Mouse (Mus musculus) CD4-positive naive resting alpha-beta T cell, adult 76 days (primary cell): ENCODE results near the gene Rmnd5a. TPM values are rescaled to one million over a fixed set of nuclear protein-coding genes. Genes with fewer than 3 reads are reported as not detected.

Source experiments
- total RNA-seq: library from RNA; stranded (reverse); gene quantifications from one replicate; pipeline ENCODE4 v1.2.4, GENCODE M21; 2023

Rmnd5a gene
- total RNA-seq: 71.4 TPM

DNA sequence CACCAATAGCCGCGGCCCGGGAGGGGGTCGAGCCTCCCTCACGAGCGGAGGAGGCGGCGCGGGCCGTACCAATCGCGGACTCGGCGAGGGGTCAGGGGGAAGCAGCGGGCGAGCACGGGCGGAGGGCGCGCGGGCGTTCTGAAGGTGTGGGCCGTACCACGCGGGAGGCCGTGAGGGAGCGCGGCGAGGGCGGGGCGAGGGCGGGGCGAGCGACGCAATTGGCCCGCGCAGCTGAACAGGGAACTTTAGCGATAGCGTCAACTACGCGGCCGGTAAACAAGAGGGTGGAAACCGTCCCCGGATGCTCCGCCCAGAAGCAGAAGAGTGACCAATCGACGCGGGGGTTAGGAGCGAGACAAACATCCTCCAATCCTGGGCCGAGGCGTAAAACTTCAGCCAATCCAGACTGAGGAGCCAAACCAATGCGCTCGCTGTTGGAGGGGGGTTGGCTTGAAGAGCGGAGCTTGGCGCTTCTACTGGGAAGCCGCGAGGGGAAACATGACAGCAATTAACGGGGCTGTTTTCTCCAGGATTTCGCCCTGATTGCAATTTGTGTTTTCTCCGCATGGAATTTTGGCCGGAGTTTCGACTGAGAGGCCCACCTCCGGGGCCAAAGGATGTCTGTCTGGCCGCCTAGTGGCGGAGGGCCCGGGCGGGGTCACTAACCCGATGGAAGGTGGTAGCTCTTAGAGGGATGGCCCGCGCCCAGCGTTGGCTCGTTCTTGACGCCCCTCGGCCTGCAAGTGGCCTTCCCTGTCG is at the start of gene Rmnd5a:
Gene Rmnd5a, minus strand, starts transcription at position 146 of the 759 bp plus-strand sequence.

DNA sequence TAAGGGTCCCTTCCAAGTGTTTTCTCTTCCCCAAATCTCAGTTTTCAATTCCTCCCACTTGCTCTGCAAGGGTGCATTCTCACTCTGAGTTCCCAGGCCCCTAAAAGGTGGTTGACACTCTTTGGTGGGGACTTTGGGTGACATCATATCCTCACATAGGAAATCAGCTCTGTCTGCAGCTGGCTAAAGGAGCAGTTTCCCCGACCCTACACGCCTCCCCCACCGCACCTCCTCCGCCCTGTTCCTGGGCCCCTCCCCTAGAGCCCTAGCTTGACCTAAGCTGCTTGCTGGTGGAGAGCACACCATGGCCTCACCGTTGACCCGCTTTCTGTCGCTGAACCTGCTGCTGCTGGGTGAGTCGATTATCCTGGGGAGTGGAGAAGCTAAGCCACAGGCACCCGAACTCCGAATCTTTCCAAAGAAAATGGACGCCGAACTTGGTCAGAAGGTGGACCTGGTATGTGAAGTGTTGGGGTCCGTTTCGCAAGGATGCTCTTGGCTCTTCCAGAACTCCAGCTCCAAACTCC is 67.1 kb downstream of the Rmnd5a start, which contains the start of gene Cd8a:
Gene Cd8a, plus strand, starts transcription at position 179 of the 527 bp plus-strand sequence.

Other genes with a start within 250 kb of the Rmnd5a start
- gene Fabp1, start 240.8 kb downstream of the Rmnd5a start, total RNA-seq: not detected
- 30.6 TPM for gene Krcc1, start 169.0 kb downstream of the Rmnd5a start, total RNA-seq
- 0.21 TPM for gene Smyd1, start 118.4 kb downstream of the Rmnd5a start, total RNA-seq
- 11.2 TPM for gene Cd8b1, start 117.8 kb downstream of the Rmnd5a start, total RNA-seq
- gene Cd8a, start 67.2 kb downstream of the Rmnd5a start, total RNA-seq: 6.5 TPM
- gene Rnf103, start 53.3 kb upstream of the Rmnd5a start, total RNA-seq: 66.0 TPM
- 45.3 TPM for gene Chmp3, start 103.2 kb upstream of the Rmnd5a start, total RNA-seq
- gene Kdm3a, start 192.4 kb upstream of the Rmnd5a start, total RNA-seq: 209 TPM